Mouse (Mus musculus) left cerebral cortex, postnatal 14 days (tissue): Measurements from ENCODE around the gene Hdac10. TPM values are rescaled to one million over a fixed set of nuclear protein-coding genes. Genes with fewer than 3 reads are reported as not detected.

ENCODE experiments used
- DNase-seq, 2 experiments: peaks; one replicate each; pipeline ENCODE4 v3.0.0; 2021 to 2022; ENCODE audit warnings: low spot score in 2 of 2, mixed read lengths in 1 of 2
- intact Hi-C: fragments of 180-260 bp; cut with DNase I; formaldehyde crosslinking; loops from one replicate; pipeline ENCODE4 v1.15.1; 2025
- total RNA-seq, 2 experiments: library from RNA; stranded (reverse); gene quantifications; 2 replicates each; pipeline ENCODE4 v1.2.3; 2021

The Hdac10 gene
- total RNA-seq, 2 experiments from 2014 or later: 12.3 to 13.3 TPM

GRCm38 (mm10) chr15:89149271-89150040 lies 21.0 kb upstream of the Hdac10 start, which contains the start of gene Mapk11:
Gene Mapk11, minus strand, starts transcription at chr15:89149628.
- DNase-seq: peak; percentile 47 to 53
- intact Hi-C loops: no loop called here

GRCm38 (mm10) chr15:89148496-89149270 lies 20.2 kb upstream of the Hdac10 start:
- DNase-seq: no peak

GRCm38 (mm10) chr15:89147895-89148294 lies 19.4 kb upstream of the Hdac10 start:
- no peak for DNase-seq
- intact Hi-C loops: no loop called here

More at GRCm38 (mm10) chr15:89148496-89149270, 20.2 kb upstream of the Hdac10 start:
- intact Hi-C loops: no loop called here

GRCm38 (mm10) chr15:89147456-89147855 lies 19.0 kb upstream of the Hdac10 start:
- DNase-seq: no peak
- intact Hi-C loops: no loop called here

- intact Hi-C loops: no loop called here
Observed at GRCm38 (mm10) chr15:89147024-89147423, 18.5 kb upstream of the Hdac10 start.

GRCm38 (mm10) chr15:89146537-89146936 lies 18.0 kb upstream of the Hdac10 start:
- intact Hi-C loops: no loop called here
- peak; percentile 67 to 73 for DNase-seq

More at GRCm38 (mm10) chr15:89147024-89147423, 18.5 kb upstream of the Hdac10 start:
- peak in 1 of 2 experiments; percentile 49 for DNase-seq

- DNase-seq: no peak
- intact Hi-C loops: no loop called here
Observed at GRCm38 (mm10) chr15:89145813-89146350, 17.4 kb upstream of the Hdac10 start.

GRCm38 (mm10) chr15:89144965-89145364 lies 16.5 kb upstream of the Hdac10 start:
- DNase-seq: no peak
- intact Hi-C loops: no loop called here

GRCm38 (mm10) chr15:89143134-89143533 lies 14.6 kb upstream of the Hdac10 start:
- DNase-seq: no peak
- intact Hi-C loops: no loop called here

GRCm38 (mm10) chr15:89141905-89142304 lies 13.4 kb upstream of the Hdac10 start:
- DNase-seq: no peak
- intact Hi-C loops: no loop called here

- intact Hi-C loops: no loop called here
- no peak for DNase-seq
Observed at GRCm38 (mm10) chr15:89141443-89141842, 12.9 kb upstream of the Hdac10 start.

- peak in 1 of 2 experiments; percentile 43 for DNase-seq
- intact Hi-C loops: no loop called here
Observed at GRCm38 (mm10) chr15:89140659-89141252, 12.3 kb upstream of the Hdac10 start, which contains the start of gene Mapk12. Gene Mapk12, minus strand, starts transcription at chr15:89140703.

- peak; percentile 69 to 84 for DNase-seq
- intact Hi-C loops: no loop called here
Observed at GRCm38 (mm10) chr15:89140048-89140658, 11.7 kb upstream of the Hdac10 start.

GRCm38 (mm10) chr15:89138531-89138930 lies 10.0 kb upstream of the Hdac10 start:
- intact Hi-C loops: loop anchor here (5.0 kb wide), 1 partner anchor 59 kb away; the partner anchor contains the start of gene Dennd6b
- DNase-seq: no peak

GRCm38 (mm10) chr15:89138046-89138405 lies 9.5 kb upstream of the Hdac10 start:
- no peak for DNase-seq
- intact Hi-C loops: loop anchor here (5.0 kb wide), 1 partner anchor 59 kb away; the partner anchor contains the start of gene Dennd6b

GRCm38 (mm10) chr15:89137378-89138045 lies 9.0 kb upstream of the Hdac10 start:
- DNase-seq: peak in 1 of 2 experiments; percentile 75
- intact Hi-C loops: loop anchor here (5.0 kb wide), 1 partner anchor 60 kb away; the partner anchor contains the start of gene Dennd6b

- DNase-seq: no peak
- intact Hi-C loops: loop anchor here (5.0 kb wide), 1 partner anchor 61 kb away; the partner anchor contains the start of gene Dennd6b
Observed at GRCm38 (mm10) chr15:89136461-89137155, 8.1 kb upstream of the Hdac10 start.

GRCm38 (mm10) chr15:89131316-89131715 lies 2.8 kb upstream of the Hdac10 start:
- intact Hi-C loops: no loop called here
- no peak for DNase-seq
